Mouse (Mus musculus) forebrain, embryonic 11.5 days (tissue): Measurements from ENCODE around the gene Gm43552. TPM values are rescaled to one million over a fixed set of nuclear protein-coding genes. Genes with fewer than 3 reads are reported as not detected.
"Not testable (repeated sequence)": the region's sequence is repeated elsewhere in the genome, so short reads cannot be mapped to it uniquely, and the experiment has no call there.

ENCODE experiments used
- ATAC-seq: fragments of 200-750 bp; cut with Nextera tagmentation; replicated peaks from 2 replicates; pipeline ENCODE4 v1.8.0; 2017; ENCODE audit warnings: moderate TSS enrichment; ENCODE audit not compliant: low FRiP score
- DNase-seq: peaks from one replicate; pipeline ENCODE4 v3.0.0-alpha.2; 2017; ENCODE audit warnings: low spot score
- H3K27ac ChIP-seq: fragments of 300-500 bp; sonication (generic); 2 replicates; pipeline ENCODE4 v1.5.1; 2014; ENCODE audit warnings: low read depth, low read length
- H3K27me3 ChIP-seq: fragments of 300-500 bp; sonication (generic); 2 replicates; pipeline ENCODE4 v1.6.1; 2014; ENCODE audit warnings: mild to moderate bottlenecking, low read length, mixed read lengths; ENCODE audit not compliant: control insufficient read depth, insufficient read depth
- H3K36me3 ChIP-seq: fragments of 300-500 bp; sonication (generic); 2 replicates; pipeline ENCODE4 v1.6.1; 2014; ENCODE audit warnings: mild to moderate bottlenecking, low read length, moderate library complexity, mixed read lengths; ENCODE audit not compliant: control insufficient read depth, insufficient read depth
- H3K4me1 ChIP-seq: fragments of 300-500 bp; sonication (generic); replicated peaks from 2 replicates; pipeline ENCODE4 v1.6.1; 2014; ENCODE audit warnings: low read length, mixed read lengths; ENCODE audit not compliant: control insufficient read depth, insufficient read depth
- H3K4me2 ChIP-seq: fragments of 300-500 bp; sonication (generic); 2 replicates; pipeline ENCODE4 v1.6.1; 2014; ENCODE audit warnings: low read depth, mild to moderate bottlenecking, low read length, moderate library complexity, mixed read lengths; ENCODE audit not compliant: severe bottlenecking
- H3K4me3 ChIP-seq: fragments of 300-500 bp; sonication (generic); 2 replicates; pipeline ENCODE4 v1.5.1; 2014; ENCODE audit warnings: low read depth, low read length
- H3K9ac ChIP-seq: fragments of 300-500 bp; sonication (generic); 2 replicates; pipeline ENCODE4 v1.6.1; 2014; ENCODE audit warnings: low read length
- H3K9me3 ChIP-seq: fragments of 300-500 bp; sonication (generic); 2 replicates; pipeline ENCODE4 v1.6.1; 2016; ENCODE audit warnings: low read length, mixed read lengths; ENCODE audit not compliant: control insufficient read depth
- WGBS: fragments of 180-500 bp; shearing (Covaris S2); extraction: QIAGEN DNeasy Blood & Tissue Kit; methylation state at CpG from one replicate; pipeline ENCODE4 v1.1.7; 2014; 5-methylcytosine and 5-hydroxymethylcytosine counted together
- polyA plus RNA-seq: library from polyadenylated mRNA; unstranded; fragments of >200 nt; fragmentation: Nextera tagmentation; extraction: Ambion mirVana; gene quantifications from 2 replicates; pipeline ENCODE4 v1.2.1, GENCODE M21; 2014

Gm43552 gene
- not detected in 2 replicates for polyA plus RNA-seq

GRCm38 (mm10) chr5:65492716-65493531 lies at the start of gene Gm43552:
TSS of gene Gm43552 (minus strand) at chr5:65492833.
- H3K9ac ChIP-seq: peak within 1 kb of the TSS; percentile 92
- H3K4me3 ChIP-seq: peak within 1 kb of the TSS; percentile 92
- peak; percentile 95 for ATAC-seq
- H3K9me3 ChIP-seq: no peaks in the 10 kb centered on the region
- WGBS: under 1% methylated on average over 50 of the region's 69 CpGs
- H3K4me1 ChIP-seq: peaks cover 5% of the 10 kb centered on the region; the same call in 1 of the 2 replicates
- H3K36me3 ChIP-seq: no peaks in the 10 kb centered on the region
- peak within 1 kb of the TSS; percentile 93 for H3K4me2 ChIP-seq
- DNase-seq: peak; percentile 93
- no peaks in the 10 kb centered on the region for H3K27me3 ChIP-seq
- H3K27ac ChIP-seq: peak within 1 kb of the TSS; percentile 78

DNA sequence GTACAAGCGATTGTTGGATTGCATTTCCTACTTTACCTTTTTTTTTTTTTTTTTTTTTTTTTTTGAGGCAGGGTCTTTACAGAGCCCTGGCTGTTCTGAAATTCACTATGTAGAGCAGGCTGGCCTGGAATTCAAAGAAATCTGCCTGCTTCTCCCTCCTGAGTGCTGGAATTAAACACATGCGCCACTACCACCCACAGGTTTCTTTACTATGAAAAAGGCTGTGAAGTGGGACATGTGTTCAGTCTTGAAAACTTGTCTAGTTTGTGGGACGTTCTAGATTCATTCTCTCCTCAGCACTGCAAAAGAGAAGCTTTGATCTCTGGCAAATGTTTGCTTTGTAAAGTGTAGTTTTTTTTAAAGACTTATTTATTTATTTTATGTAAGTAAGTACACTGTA lies 49.3 kb upstream of the Gm43552 start:
- no peak for ATAC-seq
- no peak overlapping the region for H3K4me2 ChIP-seq
- 85% methylated on average over 3 of the region's 3 CpGs for WGBS

GRCm38 (mm10) chr5:65539786-65540185 lies 47.2 kb upstream of the Gm43552 start:
- Histone ChIP-seq H3K27me3 (no peaks in the 10 kb centered on the region), H3K9ac (no peak overlapping the region), H3K4me2 (no peak overlapping the region), H3K9me3 (no peaks in the 10 kb centered on the region), H3K36me3 (no peaks in the 10 kb centered on the region), H3K4me1 (no peaks in the 10 kb centered on the region; the same call in 1 of the 2 replicates), H3K4me3 (no peak overlapping the region), H3K27ac (no peak overlapping the region)
- no peak for ATAC-seq
- no peak for DNase-seq
- WGBS: 90% methylated on average over 3 of the region's 3 CpGs

More for the DNA sequence above, 49.3 kb upstream of the Gm43552 start:
- no peak overlapping the region for H3K4me3 ChIP-seq
- H3K9me3 ChIP-seq: no peaks in the 10 kb centered on the region
- no peak overlapping the region for H3K9ac ChIP-seq
- H3K36me3 ChIP-seq: no peaks in the 10 kb centered on the region
- no peaks in the 10 kb centered on the region for H3K27me3 ChIP-seq
- H3K4me1 ChIP-seq: no peaks in the 10 kb centered on the region; the same call in 1 of the 2 replicates
- H3K27ac ChIP-seq: no peak overlapping the region
- DNase-seq: no peak

- Histone ChIP-seq H3K4me3 (peak overlapping the region; percentile 13; the same call in 1 of the 2 replicates), H3K4me1 (no peaks in the 10 kb centered on the region; the same call in 1 of the 2 replicates), H3K4me2 (peak overlapping the region; percentile 43), H3K9me3 (no peaks in the 10 kb centered on the region), H3K9ac (no peak overlapping the region), H3K27me3 (no peaks in the 10 kb centered on the region), H3K27ac (no peak overlapping the region), H3K36me3 (no peaks in the 10 kb centered on the region)
- 27% methylated on average over 4 of the region's 4 CpGs for WGBS
- DNase-seq: no peak
- no peak for ATAC-seq
Observed at GRCm38 (mm10) chr5:65538829-65539228, 46.2 kb upstream of the Gm43552 start.

- peak overlapping the region; percentile 94 for H3K4me3 ChIP-seq
- no peaks in the 10 kb centered on the region for H3K9me3 ChIP-seq
- DNase-seq (no peak), ATAC-seq (no peak)
- no peaks in the 10 kb centered on the region for H3K27me3 ChIP-seq
- peak overlapping the region; percentile 98 for H3K9ac ChIP-seq
- no peaks in the 10 kb centered on the region; the same call in 1 of the 2 replicates for H3K4me1 ChIP-seq
- 2% methylated on average over 4 of the region's 4 CpGs for WGBS
- H3K27ac ChIP-seq: peak overlapping the region; percentile 99
- H3K4me2 ChIP-seq: peak overlapping the region; percentile 62
- no peaks in the 10 kb centered on the region for H3K36me3 ChIP-seq
Observed at GRCm38 (mm10) chr5:65538121-65538520, 45.5 kb upstream of the Gm43552 start.

- ATAC-seq: peak; percentile 73
- under 1% methylated on average over 55 of the region's 59 CpGs for WGBS
- DNase-seq: peak; percentile 86
Observed at GRCm38 (mm10) chr5:65537420-65538071, 44.9 kb upstream of the Gm43552 start.

GRCm38 (mm10) chr5:65536751-65537419 lies 44.3 kb upstream of the Gm43552 start, which contains the start of the genes Smim14 and Ube2k:
TSS of gene Smim14 (minus strand) at chr5:65537184.
TSS of gene Ube2k (plus strand) at chr5:65537233.
- Histone ChIP-seq H3K36me3 (no peaks in the 10 kb centered on the region), H3K4me1 (no peaks in the 10 kb centered on the region; the same call in 1 of the 2 replicates), H3K27me3 (no peaks in the 10 kb centered on the region), H3K27ac (peak within 1 kb of the TSS; percentile 99), H3K4me3 (peak within 1 kb of the TSS; percentile 94), H3K9me3 (no peaks in the 10 kb centered on the region), H3K9ac (peak within 1 kb of the TSS; percentile 98), H3K4me2 (peak within 1 kb of the TSS; percentile 62)
- WGBS: under 1% methylated on average over 61 of the region's 66 CpGs
- peak; percentile 95 for ATAC-seq
- peak; percentile 97 for DNase-seq

More at GRCm38 (mm10) chr5:65537420-65538071, 44.9 kb upstream of the Gm43552 start:
- Histone ChIP-seq H3K4me2 (peak overlapping the region; percentile 62), H3K9ac (peak overlapping the region; percentile 98), H3K4me1 (no peaks in the 10 kb centered on the region; the same call in 1 of the 2 replicates), H3K27me3 (no peaks in the 10 kb centered on the region), H3K36me3 (no peaks in the 10 kb centered on the region), H3K9me3 (no peaks in the 10 kb centered on the region), H3K4me3 (peak overlapping the region; percentile 94), H3K27ac (peak overlapping the region; percentile 99)

DNA sequence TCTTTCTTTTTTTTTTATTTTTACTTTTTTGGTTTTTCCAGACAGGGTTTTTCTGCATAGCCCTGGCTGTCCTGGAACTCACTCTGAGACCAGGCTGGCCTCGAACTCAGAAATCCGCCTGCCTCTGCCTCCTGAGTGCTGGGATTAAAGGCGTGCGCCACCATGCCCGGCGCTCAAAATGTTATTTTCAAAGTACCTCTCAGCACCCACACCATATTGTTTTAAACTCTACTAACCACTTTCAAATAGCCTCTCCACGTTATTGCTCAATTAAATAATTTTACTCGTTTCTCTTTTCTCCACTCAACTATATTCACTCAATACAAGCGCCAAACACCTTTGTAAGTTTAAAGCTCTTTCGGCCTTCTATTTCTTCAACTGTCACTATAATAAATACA lies 43.4 kb upstream of the Gm43552 start:
- H3K27me3 ChIP-seq, DNase-seq, H3K4me1 ChIP-seq, H3K27ac ChIP-seq, ATAC-seq, H3K9me3 ChIP-seq, H3K36me3 ChIP-seq: not testable (repeated sequence)
- Histone ChIP-seq H3K9ac (peak overlapping the region; percentile 98; the same call in 1 of the 2 replicates), H3K4me2 (peak overlapping the region; percentile 62), H3K4me3 (peak overlapping the region; percentile 94; the same call in 1 of the 2 replicates)
- WGBS: 88% methylated on average over 10 of the region's 10 CpGs
